Mouse (Mus musculus): ENCODE measurements at regions not wholly inside any gene's neighbourhood (a gene's known extent, or its start where the extent isn't known, plus 50 kb on each side); places are given as distances from the start of the nearest gene placed in this dataset.

- Histone ChIP-seq H3K9me3 (replicated peaks) (no peaks in the 10 kb centered on the region), H3K4me2 (no peak overlapping the region), H3K4me1 (replicated peaks) (no peaks in the 10 kb centered on the region), H3K36me3 (replicated peaks) (no peaks in the 10 kb centered on the region), H3K27me3 (no peaks in the 10 kb centered on the region), H3K4me3 (replicated peaks) (no peak overlapping the region), H3K27ac (replicated peaks) (no peak overlapping the region), H3K9ac (no peak overlapping the region)
- no peak for ATAC-seq (ENCODE audit: insufficient read depth)
- WGBS (ENCODE audit: insufficient replicate concordance) = 58% methylated on average over 11 of the region's 11 CpGs
These were observed 126.3 kb upstream of the Med14 start for GRCm38 (mm10) chrX:12888010-12888707.

- no peaks in the 10 kb centered on the region for H3K27me3 ChIP-seq
- ATAC-seq (ENCODE audit: insufficient read depth) = no peak
These were observed 125.6 kb upstream of the Med14 start for GRCm38 (mm10) chrX:12887516-12887915.

GRCm38 (mm10) chrX:12886160-12887048 lies 124.5 kb upstream of the Med14 start:
- Histone ChIP-seq H3K9ac (no peak overlapping the region), H3K36me3 (replicated peaks) (no peaks in the 10 kb centered on the region), H3K27me3 (no peaks in the 10 kb centered on the region), H3K4me3 (replicated peaks) (peak overlapping the region; percentile 25), H3K27ac (replicated peaks) (no peak overlapping the region), H3K9me3 (replicated peaks) (no peaks in the 10 kb centered on the region), H3K4me2 (peak overlapping the region; percentile 36), H3K4me1 (replicated peaks) (no peaks in the 10 kb centered on the region)
- ATAC-seq (ENCODE audit: insufficient read depth) = no peak
- 21% methylated on average over 18 of the region's 18 CpGs for WGBS (ENCODE audit: insufficient replicate concordance)

More at GRCm38 (mm10) chrX:12887516-12887915, 125.6 kb upstream of the Med14 start:
- H3K36me3 ChIP-seq (replicated peaks) = no peaks in the 10 kb centered on the region
- no peak overlapping the region for H3K4me2 ChIP-seq
- 46% methylated on average over 2 of the region's 2 CpGs for WGBS (ENCODE audit: insufficient replicate concordance)
- no peak overlapping the region for H3K9ac ChIP-seq
- no peaks in the 10 kb centered on the region for H3K9me3 ChIP-seq (replicated peaks)
- no peaks in the 10 kb centered on the region for H3K4me1 ChIP-seq (replicated peaks)
- H3K4me3 ChIP-seq (replicated peaks) = no peak overlapping the region
- no peak overlapping the region for H3K27ac ChIP-seq (replicated peaks)

GRCm38 (mm10) chrX:12879233-12879632 lies 117.4 kb upstream of the Med14 start:
- H3K27ac ChIP-seq (replicated peaks) = no peak overlapping the region
- 43% methylated on average over 3 of the region's 3 CpGs for WGBS (ENCODE audit: insufficient replicate concordance)
- no peak for ATAC-seq (ENCODE audit: insufficient read depth)

GRCm38 (mm10) chrX:12877506-12877905 lies 115.6 kb upstream of the Med14 start:
- no peaks in the 10 kb centered on the region for H3K9me3 ChIP-seq (replicated peaks)
- WGBS (ENCODE audit: insufficient replicate concordance) = 51% methylated on average over 4 of the region's 4 CpGs
- H3K27ac ChIP-seq (replicated peaks) = no peak overlapping the region
- no peak overlapping the region for H3K4me2 ChIP-seq
- no peak overlapping the region for H3K4me3 ChIP-seq (replicated peaks)
- H3K36me3 ChIP-seq (replicated peaks) = no peaks in the 10 kb centered on the region
- no peaks in the 10 kb centered on the region for H3K27me3 ChIP-seq
- H3K9ac ChIP-seq = no peak overlapping the region
- no peak for ATAC-seq (ENCODE audit: insufficient read depth)
- no peaks in the 10 kb centered on the region for H3K4me1 ChIP-seq (replicated peaks)

More at GRCm38 (mm10) chrX:12879233-12879632, 117.4 kb upstream of the Med14 start:
- Histone ChIP-seq H3K27me3 (no peaks in the 10 kb centered on the region), H3K36me3 (replicated peaks) (no peaks in the 10 kb centered on the region), H3K9me3 (replicated peaks) (no peaks in the 10 kb centered on the region), H3K9ac (no peak overlapping the region), H3K4me1 (replicated peaks) (no peaks in the 10 kb centered on the region), H3K4me2 (no peak overlapping the region), H3K4me3 (replicated peaks) (no peak overlapping the region)

- H3K4me1 ChIP-seq (replicated peaks) = no peaks in the 10 kb centered on the region
- peak overlapping the region; percentile 50 for H3K4me2 ChIP-seq
- H3K9ac ChIP-seq = no peak overlapping the region
- no peak overlapping the region for H3K27ac ChIP-seq (replicated peaks)
- peak; percentile 47 for ATAC-seq (ENCODE audit: insufficient read depth)
- H3K27me3 ChIP-seq = no peaks in the 10 kb centered on the region
- H3K36me3 ChIP-seq (replicated peaks) = no peaks in the 10 kb centered on the region
- no peaks in the 10 kb centered on the region for H3K9me3 ChIP-seq (replicated peaks)
- 42% methylated on average over 22 of the region's 22 CpGs for WGBS (ENCODE audit: insufficient replicate concordance)
- H3K4me3 ChIP-seq (replicated peaks) = peak overlapping the region; percentile 29
These were observed 111.8 kb upstream of the Med14 start for GRCm38 (mm10) chrX:12873698-12874144.

- H3K27me3 ChIP-seq = no peaks in the 10 kb centered on the region
- H3K9ac ChIP-seq = no peak overlapping the region
- 43% methylated on average over 6 of the region's 6 CpGs for WGBS (ENCODE audit: insufficient replicate concordance)
- H3K9me3 ChIP-seq (replicated peaks) = no peaks in the 10 kb centered on the region
- H3K4me1 ChIP-seq (replicated peaks) = no peaks in the 10 kb centered on the region
- peak overlapping the region; percentile 50 for H3K4me2 ChIP-seq
- H3K4me3 ChIP-seq (replicated peaks) = peak overlapping the region; percentile 29
- no peak for ATAC-seq (ENCODE audit: insufficient read depth)
- H3K36me3 ChIP-seq (replicated peaks) = no peaks in the 10 kb centered on the region
- no peak overlapping the region for H3K27ac ChIP-seq (replicated peaks)
These were observed 111.4 kb upstream of the Med14 start for GRCm38 (mm10) chrX:12873230-12873629.

GRCm38 (mm10) chrX:12866885-12867498 lies 105.1 kb upstream of the Med14 start:
- no peak overlapping the region for H3K9ac ChIP-seq
- no peaks in the 10 kb centered on the region for H3K36me3 ChIP-seq (replicated peaks)
- peak; percentile 31; the same call in 1 of the 2 replicates for ATAC-seq (ENCODE audit: insufficient read depth)
- peaks cover 12% of the 10 kb centered on the region; the same call in 1 of the 2 replicates for H3K4me1 ChIP-seq (replicated peaks)
- WGBS (ENCODE audit: insufficient replicate concordance) = 50% methylated on average over 5 of the region's 5 CpGs
- peak overlapping the region; percentile 36 for H3K4me2 ChIP-seq
- H3K9me3 ChIP-seq (replicated peaks) = no peaks in the 10 kb centered on the region
- H3K4me3 ChIP-seq (replicated peaks) = no peak overlapping the region
- no peaks in the 10 kb centered on the region for H3K27me3 ChIP-seq
- no peak overlapping the region; the same call in 1 of the 2 replicates for H3K27ac ChIP-seq (replicated peaks)

GRCm38 (mm10) chrX:12866176-12866575 lies 104.3 kb upstream of the Med14 start:
- H3K4me3 ChIP-seq (replicated peaks) = no peak overlapping the region
- no peak overlapping the region for H3K9ac ChIP-seq
- no peaks in the 10 kb centered on the region for H3K36me3 ChIP-seq (replicated peaks)
- no peak overlapping the region for H3K27ac ChIP-seq (replicated peaks)
- no peaks in the 10 kb centered on the region for H3K9me3 ChIP-seq (replicated peaks)
- 82% methylated on average over 3 of the region's 3 CpGs for WGBS (ENCODE audit: insufficient replicate concordance)
- H3K4me2 ChIP-seq = no peak overlapping the region
- no peaks in the 10 kb centered on the region for H3K27me3 ChIP-seq
- no peak for ATAC-seq (ENCODE audit: insufficient read depth)
- peaks cover 12% of the 10 kb centered on the region; the same call in 1 of the 2 replicates for H3K4me1 ChIP-seq (replicated peaks)

- Histone ChIP-seq H3K4me3 (replicated peaks) (no peak overlapping the region), H3K4me2 (no peak overlapping the region), H3K9me3 (replicated peaks) (no peaks in the 10 kb centered on the region), H3K36me3 (replicated peaks) (no peaks in the 10 kb centered on the region), H3K4me1 (replicated peaks) (0 out of 2 replicates have a peak, but pooled peaks cover 5% of the 10 kb centered on the region), H3K9ac (no peak overlapping the region), H3K27ac (replicated peaks) (no peak overlapping the region), H3K27me3 (no peaks in the 10 kb centered on the region)
- ATAC-seq (ENCODE audit: insufficient read depth) = no peak
- WGBS (ENCODE audit: insufficient replicate concordance) = 72% methylated on average over 6 of the region's 6 CpGs
These were observed 98.3 kb upstream of the Med14 start for GRCm38 (mm10) chrX:12860168-12860567.

GRCm38 (mm10) chrX:12858757-12859156 lies 96.9 kb upstream of the Med14 start:
- Histone ChIP-seq H3K4me2 (no peak overlapping the region), H3K4me3 (replicated peaks) (no peak overlapping the region), H3K27me3 (no peaks in the 10 kb centered on the region), H3K4me1 (replicated peaks) (0 out of 2 replicates have a peak, but pooled peaks cover 5% of the 10 kb centered on the region), H3K9me3 (replicated peaks) (no peaks in the 10 kb centered on the region), H3K36me3 (replicated peaks) (no peaks in the 10 kb centered on the region), H3K27ac (replicated peaks) (no peak overlapping the region), H3K9ac (no peak overlapping the region)
- 49% methylated on average over 2 of the region's 2 CpGs for WGBS (ENCODE audit: insufficient replicate concordance)
- ATAC-seq (ENCODE audit: insufficient read depth) = no peak
